Mouse (Mus musculus): ENCODE results near the gene Rngtt. TPM values are rescaled to one million over a fixed set of nuclear protein-coding genes. Genes with fewer than 3 reads are reported as not detected.
"Not testable (repeated sequence)": the region's sequence is repeated elsewhere in the genome, so short reads cannot be mapped to it uniquely, and the experiment has no call there.

The Rngtt gene
- 10 to 100 TPM; 33.4 to 37.4 TPM for total RNA-seq (2021)
- polyA plus RNA-seq (2012; rRNA removed), result 2.3 and 2.5 TPM in 2 replicates
- long read RNA-seq, full-length matches to known transcripts, result 29 of 32 reads
- long read RNA-seq, partial matches to known transcripts, result 2 of 32 reads
- long read RNA-seq, other reads (novel, unspliced or antisense), result 1 of 32 reads

- peak; percentile 98 for DNase-seq
Observed at GRCm38 (mm10) chr4:33309764-33310757, at the start of gene Rngtt. TSS of gene Rngtt (plus strand) at chr4:33310311.

- peak; percentile 35 for DNase-seq
Observed at GRCm38 (mm10) chr4:33260311-33260710, 49.8 kb upstream of the Rngtt start.

DNA sequence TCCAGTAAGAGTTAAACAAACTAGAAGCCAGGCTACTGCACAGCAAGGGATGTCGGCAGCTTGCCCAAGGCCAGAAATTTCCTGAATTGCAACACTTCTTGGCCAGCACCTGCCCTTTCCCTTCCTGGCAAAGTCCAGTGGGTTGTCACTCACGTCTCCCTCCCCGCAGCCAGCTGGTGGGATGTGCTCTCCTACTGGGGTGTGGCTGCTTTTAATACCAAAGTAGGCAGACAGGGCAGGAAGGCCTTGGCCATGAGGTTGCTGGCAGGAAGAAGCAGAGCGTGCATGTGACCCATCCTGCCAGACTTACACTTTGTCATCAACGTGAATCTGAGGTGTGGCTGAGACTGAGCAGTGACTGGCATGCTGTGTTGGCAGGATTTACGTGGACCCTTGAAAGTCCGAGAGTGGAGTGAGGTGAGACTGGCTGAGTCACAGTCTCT, 48.8 kb upstream of the Rngtt start:
- peak; percentile 98 for DNase-seq

- DNase-seq, result no peak
Observed at GRCm38 (mm10) chr4:33262897-33263296, 47.2 kb upstream of the Rngtt start.

GRCm38 (mm10) chr4:33264979-33265726, 45.0 kb upstream of the Rngtt start:
- no peak for DNase-seq

- no peak for DNase-seq
Observed at GRCm38 (mm10) chr4:33270386-33271314, 39.5 kb upstream of the Rngtt start.

DNA sequence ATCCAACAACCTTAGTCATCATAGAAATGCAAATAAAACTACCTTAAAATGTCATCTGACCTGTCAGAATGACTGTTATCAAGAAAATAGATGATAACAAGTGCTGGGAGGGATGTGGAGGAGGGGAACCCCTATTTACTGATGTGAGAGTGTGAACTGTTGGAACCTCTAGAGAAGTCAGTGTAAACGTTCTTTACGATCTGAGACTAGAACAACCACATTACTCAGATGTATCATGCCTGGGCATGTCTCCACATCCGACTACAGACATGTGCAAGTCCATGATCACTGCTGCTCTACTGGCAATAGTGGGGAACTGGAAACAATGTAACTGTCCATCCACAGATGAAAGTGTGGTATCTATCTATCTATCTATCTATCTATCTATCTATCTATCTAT, 36.7 kb upstream of the Rngtt start:
- no peak for DNase-seq

GRCm38 (mm10) chr4:33281891-33282685, 28.0 kb upstream of the Rngtt start:
- peak; percentile 31 for DNase-seq

DNA sequence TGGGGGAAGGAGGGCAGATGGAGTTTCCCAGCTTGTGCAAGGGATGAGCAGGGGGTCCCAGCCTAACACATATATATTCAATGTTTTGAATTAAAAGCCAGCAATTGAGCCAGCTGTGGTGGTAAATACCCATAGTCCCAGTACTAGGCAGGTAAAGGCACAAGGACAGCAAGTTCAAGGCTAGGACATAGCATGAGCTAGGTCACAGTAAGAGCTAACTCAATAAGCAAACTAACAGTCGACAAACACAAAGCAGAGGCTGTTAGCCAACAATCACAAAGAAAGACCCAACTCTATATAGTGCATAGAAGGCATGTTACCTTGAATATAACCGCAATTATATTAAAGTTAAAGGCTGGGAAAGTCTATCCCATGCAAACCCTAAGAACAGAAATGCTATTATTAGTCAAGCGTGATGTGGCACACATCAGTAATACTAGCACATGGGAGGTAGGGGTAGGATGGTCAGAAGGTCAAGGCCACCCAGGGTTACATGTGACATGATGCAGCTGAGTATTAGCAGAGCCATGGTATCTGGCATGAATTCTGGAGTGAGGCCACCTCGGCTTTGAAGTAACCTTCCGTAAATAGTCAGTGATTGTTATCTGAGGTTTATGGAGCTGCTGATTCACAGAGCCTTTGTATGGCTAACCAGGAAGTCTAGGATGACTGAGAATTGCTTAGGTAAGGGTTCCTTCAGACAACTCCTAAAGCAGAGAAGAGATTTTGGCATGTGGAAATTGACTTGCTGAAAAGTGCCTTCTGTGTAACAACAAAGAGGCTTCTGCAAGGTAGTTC, 25.8 kb upstream of the Rngtt start:
- DNase-seq, result peak; percentile 65

DNA sequence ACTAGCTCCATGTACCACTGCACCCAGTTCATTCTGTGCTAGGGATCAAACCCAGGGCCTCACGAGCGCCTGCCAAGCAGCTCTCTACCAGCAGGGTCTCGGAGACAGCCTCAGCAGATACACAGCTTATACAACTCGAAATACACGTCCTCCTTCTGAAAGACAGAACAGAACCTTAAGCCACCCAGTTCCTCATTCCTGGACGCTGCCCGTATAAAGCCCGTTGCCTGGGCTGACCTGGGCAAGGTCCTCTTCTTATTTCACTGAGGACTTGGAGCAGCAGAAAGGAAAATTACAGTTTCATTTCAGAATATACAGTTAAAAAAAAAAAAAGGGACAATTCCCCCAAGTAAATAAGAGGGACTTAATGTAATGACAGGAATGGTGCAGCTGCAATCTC, 24.7 kb upstream of the Rngtt start:
- DNase-seq, result no peak

GRCm38 (mm10) chr4:33289106-33289650, 20.9 kb upstream of the Rngtt start:
- peak; percentile 24 for DNase-seq

DNA sequence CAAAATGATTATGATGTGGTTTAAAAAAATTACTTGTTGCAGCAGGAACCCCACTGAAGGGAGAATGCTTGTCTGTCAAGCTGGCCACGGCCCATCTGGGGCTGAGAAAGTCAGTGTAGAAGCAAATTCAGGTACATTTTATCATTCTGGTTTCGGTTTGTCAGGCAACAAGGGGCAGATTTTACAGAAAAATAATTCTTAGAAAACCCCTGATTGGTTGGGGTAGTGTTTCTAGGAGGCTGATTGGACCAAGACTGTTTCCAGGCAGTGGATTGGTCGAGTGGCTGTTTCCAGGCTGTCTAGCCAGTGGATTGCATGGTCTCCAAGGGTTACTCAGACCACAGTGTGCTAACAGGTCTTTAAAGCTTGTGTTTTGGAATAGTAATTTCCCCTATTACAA, 20.1 kb upstream of the Rngtt start, which contains the start of gene Pnrc1:
TSS of gene Pnrc1 (minus strand) at position 162 of the 400 bp plus-strand sequence.
- DNase-seq, result peak; percentile 85

GRCm38 (mm10) chr4:33290878-33291277, 19.2 kb upstream of the Rngtt start:
- DNase-seq, result no peak

- DNase-seq, result peak; percentile 76
Observed at GRCm38 (mm10) chr4:33292409-33293370, 17.4 kb upstream of the Rngtt start.

GRCm38 (mm10) chr4:33300891-33301665, 9.0 kb upstream of the Rngtt start:
- DNase-seq, result not testable (repeated sequence)

DNA sequence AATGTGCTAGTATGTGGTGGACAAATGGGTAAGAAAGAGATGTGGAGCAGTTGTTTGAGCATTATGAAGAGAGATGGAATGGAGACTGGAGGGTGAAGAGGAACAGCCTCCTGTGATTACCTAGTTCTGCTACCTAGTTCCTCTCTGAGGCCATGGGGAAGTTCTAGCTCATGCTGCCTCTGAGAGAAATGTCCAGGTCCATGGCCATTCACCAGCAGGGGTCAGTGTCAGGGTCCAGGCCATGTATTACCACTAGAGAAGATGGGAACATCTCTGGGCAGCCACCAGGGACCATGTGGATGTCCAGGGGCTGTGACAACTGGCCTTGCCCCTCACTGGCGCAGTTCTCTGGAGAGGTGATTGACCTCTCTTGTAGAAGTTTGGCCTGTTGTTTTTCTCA, 7.1 kb upstream of the Rngtt start:
- no peak for DNase-seq

DNA sequence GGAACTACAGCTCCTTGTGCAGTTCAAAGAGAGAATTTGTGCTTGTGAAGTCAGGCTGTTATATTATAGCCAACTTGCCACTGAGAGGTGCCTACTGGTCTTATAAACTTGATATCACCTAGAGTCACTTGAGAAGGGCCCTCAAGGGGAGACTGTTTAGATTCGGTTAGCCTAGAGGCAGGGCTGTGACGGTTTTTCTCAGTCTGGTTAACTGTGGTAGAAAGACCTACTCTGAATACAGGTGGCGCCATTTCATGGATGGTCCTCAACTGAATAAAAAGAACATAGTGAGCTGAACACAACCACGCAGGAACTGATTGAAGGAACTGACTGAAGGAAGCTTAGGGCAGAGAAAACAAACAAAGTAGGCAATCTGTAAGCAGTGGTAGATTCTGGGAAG, 3.0 kb upstream of the Rngtt start:
- no peak for DNase-seq

All from adrenal gland, adult 2 months (tissue).